Mouse (Mus musculus): ENCODE data around the gene Actn3.

DNA sequence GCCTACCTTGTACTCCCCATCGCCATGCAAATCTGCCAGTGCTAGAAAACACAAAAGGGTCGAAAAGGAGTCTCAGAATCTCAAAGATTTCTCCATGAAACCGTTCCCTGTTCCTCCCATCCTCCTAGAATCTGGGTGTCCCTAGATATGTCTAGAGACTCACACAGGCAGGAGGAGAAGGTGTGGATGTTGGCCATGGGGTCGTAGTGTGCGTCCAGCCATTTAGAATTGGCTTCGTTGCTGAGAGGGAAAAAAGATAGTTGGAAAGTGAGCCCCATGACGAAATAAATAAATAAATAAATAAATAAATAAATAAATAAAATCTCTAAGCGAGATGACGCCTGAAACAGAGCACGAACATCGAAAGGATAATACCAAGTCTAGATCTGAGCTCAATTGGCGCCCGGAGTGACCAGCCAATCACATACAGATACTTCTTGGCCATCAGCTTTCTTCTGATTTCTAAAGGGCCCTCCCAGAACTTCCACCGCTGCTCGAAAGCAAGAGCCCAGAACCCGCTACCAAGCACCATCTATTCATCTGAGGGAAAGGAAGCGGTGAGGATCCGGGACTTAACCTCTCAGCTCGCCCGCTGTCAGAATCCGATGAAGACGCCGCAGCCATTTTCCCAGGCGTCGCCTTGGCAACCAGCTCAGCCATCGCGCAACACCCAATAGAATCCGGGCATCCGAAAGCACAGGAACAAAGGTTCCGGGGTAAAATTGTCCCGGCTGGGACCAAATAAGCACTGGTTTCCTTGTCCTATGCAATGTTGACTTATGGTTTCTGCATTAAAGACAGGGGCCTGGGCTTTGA is 28.5 kb upstream of the Actn3 start, which contains the start of gene Bbs1:
- TF ChIP-seq CTCF (IDR thresholded peaks at IDR 0.05; ENCODE audit: extremely low read depth, insufficient read length, insufficient replicate concordance, low read depth, low read length) (no peak; the same call in 1 of the 2 replicates), POLR2A (IDR thresholded peaks at IDR 0.05; ENCODE audit: low read depth, low read length) (no peak)
